Mouse (Mus musculus) thymus, postnatal 36 days (tissue): ENCODE data around the gene Itgb2.
A peak's percentile ranks its signal among the peaks of the same experiment; 100 is the strongest.

Experiments used
- DNase-seq, 2 experiments: peaks; one replicate each; pipeline ENCODE4 v3.0.0; 2022; ENCODE audit warnings: mixed read lengths in 2 of 2

Gene Itgb2

GRCm38 (mm10) chr10:77530140-77530539 lies at the start of gene Itgb2:
TSS of gene Itgb2 (plus strand) at chr10:77530252.
- peak; percentile 84 to 90 for DNase-seq

- no peak for DNase-seq
These were observed 48.2 kb upstream of the Itgb2 start for GRCm38 (mm10) chr10:77481814-77482213.

DNA sequence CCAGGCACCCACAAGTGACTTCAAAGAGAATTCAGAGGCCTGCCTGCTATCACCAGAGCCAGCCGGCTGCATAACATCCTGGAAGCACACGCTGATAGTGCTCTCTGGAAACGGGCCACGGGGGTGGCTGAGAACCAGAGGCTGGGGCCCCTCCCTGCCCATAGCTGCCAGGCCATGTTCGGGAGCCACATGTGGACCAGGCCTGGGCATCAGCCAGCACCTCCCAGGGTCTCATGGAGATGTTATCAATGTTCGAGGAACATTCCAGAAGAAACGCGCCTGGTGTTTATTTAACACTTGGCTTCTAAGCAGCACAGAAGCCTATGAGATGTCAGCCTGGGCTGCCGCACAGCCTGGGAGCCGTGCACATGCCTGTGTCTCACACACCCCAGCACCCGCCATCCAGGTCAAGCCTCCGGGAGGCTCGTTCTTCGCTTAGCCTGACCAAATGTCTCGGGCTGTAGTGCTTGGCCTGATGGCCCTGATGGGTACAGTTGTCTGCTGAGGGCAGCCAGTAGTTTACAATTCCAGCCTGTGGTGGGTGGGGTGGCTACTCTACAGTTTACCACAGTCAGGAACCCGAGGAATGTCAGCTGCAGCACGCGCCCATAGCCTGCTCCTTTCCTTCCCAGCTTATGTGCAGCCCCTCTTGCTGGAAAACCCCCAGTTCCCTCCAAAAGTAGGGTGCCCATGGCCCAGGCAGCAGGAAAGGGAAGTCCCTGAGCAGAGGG lies 45.7 kb upstream of the Itgb2 start:
- DNase-seq, result no peak

- no peak for DNase-seq
These were observed 44.3 kb upstream of the Itgb2 start for GRCm38 (mm10) chr10:77485786-77486185.

GRCm38 (mm10) chr10:77488168-77488567 lies 41.9 kb upstream of the Itgb2 start:
- no peak for DNase-seq

DNA sequence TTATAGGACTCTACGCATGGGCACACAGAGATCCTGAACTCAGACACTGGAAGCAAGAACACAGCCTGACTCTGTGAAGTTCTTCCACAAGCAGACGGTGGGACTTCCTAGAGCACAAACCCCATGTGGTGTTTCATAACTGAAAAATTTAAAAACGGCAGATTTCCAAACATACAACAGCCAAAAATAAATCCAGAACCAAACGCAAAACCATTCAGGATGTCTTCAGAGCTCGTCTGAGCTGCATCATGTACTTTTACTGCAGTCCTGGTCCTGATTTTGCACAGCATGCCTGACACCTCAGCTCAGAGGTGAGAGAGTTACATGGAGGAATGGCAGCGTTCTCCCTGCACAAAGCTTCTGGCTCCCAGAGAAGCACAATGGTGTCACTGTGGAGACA lies 38.5 kb upstream of the Itgb2 start:
- no peak for DNase-seq

DNA sequence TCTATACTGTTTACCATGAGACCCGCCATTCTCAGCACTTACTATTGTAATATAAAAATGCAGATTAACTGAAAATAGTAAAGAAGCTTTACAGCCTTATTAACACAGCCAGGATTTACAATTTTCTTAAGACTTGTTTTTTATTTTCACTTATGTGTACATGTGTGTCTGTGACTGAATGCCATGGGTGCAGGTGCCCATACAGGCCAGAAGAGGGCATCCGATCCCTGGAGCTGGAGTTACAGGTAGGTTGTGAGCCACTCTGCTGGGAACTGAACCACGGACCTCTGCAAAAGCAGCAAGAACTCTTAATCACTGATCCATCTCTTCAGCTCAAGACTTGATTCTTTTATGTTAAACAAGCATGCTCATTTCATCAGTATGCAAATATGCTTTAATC lies 37.2 kb upstream of the Itgb2 start:
- DNase-seq, result no peak

DNA sequence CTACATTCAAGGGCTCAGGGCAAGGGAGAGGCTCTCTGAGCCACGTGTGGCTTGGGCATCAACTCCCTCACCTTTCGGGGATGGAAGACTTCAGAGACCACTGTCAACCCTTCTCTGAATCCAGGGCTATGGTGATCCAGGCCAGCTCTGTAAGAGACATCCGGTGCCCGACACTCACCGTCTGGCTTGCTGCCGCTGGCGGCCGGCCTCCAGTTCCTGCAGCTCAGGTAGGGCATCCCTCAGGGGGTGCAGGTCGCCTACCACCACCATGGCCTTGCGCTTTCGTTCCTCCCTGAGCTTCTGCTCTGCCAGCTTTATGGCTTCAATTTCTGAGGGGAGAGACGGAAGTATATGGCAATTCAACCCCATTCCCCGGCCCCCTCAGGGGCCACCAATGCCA lies 32.9 kb upstream of the Itgb2 start:
- no peak for DNase-seq

DNA sequence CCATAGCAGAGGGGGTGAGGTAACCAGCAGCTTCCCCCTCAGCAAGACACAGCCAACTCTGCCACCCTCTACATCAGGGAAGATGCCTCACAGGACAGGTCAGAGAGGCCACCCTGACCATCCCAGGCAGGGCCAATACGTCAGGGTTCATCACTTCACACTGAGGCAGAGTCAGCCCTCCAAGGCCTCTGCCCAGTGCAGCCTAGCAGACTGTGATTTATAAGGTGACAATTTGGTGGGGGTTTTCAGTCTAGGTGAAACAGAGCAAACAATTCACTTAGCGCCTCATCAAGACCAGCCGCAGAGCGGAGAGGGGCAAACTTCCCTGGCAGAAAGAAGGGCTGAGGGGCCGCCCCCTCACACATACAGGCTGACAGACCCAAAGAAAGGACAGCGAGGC lies 31.8 kb upstream of the Itgb2 start:
- DNase-seq, result no peak

- no peak for DNase-seq
These were observed 29.4 kb upstream of the Itgb2 start for GRCm38 (mm10) chr10:77500636-77501035.

DNA sequence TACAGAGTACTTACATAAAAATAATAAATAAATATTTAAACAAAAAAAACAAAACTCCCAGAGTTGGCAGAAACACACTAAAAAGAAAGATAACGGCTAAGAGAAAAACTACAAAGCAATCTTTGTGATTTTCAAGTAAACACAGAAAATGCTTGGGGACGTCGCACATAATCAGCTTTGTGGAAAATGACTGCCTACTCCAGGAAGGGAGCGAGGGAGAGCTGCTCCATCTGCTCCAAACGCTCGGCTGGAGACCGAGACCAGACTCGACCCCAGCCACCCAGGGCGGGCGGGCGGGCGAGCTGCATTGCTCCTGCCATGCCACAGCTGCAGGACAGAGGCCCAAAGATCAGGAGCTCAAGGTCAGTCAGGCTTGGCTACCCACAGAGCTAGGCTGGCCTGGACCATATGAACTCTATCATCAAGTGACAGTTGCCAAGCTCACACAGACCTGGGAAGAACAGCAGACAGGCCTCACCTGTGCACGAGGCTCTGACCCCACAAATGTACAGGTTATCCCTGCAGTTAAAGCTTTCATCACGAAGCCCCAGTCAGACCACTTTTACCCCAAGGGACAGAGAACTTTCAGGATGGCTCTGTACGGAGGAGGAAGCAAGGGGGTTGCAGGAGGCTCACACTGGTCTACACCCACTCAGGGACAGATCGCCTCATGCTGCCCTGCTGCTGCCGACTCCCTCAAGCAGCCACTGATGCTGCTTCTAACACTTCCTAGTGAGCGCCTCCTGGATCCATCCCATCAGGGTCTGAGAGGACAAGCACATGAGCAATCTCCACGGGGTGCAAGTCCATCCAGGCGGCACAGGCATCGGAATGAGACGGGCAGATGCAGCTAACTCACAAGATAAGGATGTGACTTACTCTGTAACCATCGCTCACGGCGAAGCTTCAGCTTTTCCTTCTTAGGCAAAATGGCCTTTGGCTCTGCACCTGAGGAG lies 26.8 kb upstream of the Itgb2 start:
- DNase-seq, result no peak

GRCm38 (mm10) chr10:77504143-77504542 lies 25.9 kb upstream of the Itgb2 start:
- no peak for DNase-seq

- DNase-seq, result no peak
These were observed 23.5 kb upstream of the Itgb2 start for GRCm38 (mm10) chr10:77506526-77506925.

DNA sequence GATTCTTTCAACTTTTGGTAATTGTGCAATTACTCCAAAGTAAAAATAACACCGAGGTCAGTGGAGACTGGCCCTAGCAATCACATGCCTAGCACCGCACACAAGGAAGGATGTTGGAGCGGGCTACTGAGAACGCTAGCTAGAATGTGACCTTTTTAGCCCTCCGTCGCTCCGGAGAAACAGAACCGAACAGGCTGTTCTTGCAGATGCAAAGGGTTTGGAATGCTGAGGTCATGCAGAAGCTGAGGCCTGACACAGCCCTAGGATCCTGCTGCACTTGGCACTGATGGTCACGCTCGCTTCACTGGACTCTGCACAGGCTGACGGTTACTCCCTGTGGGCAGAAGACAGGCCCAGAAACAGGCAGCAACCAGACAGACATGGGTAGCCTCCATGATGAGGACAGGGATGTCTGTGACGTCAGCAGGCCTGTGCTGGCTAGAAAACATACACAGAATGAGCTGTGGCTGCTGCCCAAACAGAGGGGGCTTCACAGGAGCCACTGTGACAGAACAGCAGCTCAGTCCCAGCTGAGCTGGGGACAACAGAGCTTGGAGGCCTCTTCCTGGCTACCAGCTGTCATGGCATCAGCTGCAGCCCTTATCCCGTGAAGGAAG lies 23.0 kb upstream of the Itgb2 start:
- no peak for DNase-seq

GRCm38 (mm10) chr10:77507779-77508178 lies 22.3 kb upstream of the Itgb2 start:
- no peak for DNase-seq

DNA sequence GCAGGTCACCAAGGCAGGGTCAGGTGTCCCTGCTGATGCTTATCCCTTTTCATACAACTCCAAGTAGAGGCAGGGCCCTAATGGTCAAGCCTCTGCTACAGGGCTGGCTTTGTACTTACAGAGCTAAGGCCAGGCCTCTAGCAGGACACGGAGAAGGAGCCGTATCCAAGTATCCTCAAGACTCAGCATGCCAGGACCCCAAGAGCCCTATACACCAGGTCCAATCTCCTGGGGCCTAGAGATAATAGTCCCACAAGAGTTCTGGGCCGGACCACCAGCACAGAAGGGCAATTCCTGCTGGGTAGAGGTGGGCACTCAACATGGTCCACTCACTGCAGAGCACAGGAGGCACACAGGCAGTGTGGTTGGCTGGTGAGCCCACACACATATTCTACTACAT lies 21.3 kb upstream of the Itgb2 start:
- DNase-seq, result no peak

- DNase-seq, result peak; percentile 79 to 83
These were observed 20.5 kb upstream of the Itgb2 start for GRCm38 (mm10) chr10:77509403-77510187.

DNA sequence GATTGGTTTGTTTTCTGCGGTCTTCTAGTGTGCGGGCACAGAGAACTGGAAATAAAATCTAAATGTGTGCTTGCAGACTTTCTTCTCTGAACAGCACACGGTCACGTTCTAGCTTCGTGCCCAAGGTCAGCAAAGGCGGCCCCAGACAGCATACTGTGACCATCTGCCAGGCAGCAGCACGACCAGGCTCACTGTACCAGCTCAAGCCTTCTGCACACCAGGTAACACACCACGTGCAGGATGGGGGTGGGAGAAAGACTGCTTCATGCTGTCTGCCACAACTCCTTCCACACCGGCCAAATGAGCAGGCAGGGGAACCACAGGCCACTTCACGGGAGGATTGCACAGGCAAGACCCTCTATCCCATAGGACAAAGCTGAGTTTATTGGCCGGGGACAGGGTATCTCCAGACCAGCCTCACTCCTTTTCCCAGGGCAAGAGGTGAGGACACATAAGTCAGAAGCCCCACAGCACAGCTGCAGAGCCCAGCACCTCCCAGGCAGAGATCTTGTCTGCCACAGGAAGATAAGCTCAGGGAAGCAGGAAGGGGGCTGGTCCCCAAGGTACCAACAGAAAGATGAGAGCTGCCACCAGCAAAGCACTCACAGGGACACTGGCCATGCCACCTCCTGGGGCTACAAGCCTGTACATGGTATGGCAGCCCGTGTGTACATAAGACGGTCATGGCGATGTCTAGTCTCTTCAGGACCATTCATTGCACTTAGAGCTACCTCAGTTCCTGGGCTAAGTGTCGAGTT lies 19.6 kb upstream of the Itgb2 start:
- no peak for DNase-seq

- peak; percentile 93 to 96 for DNase-seq
These were observed 14.4 kb upstream of the Itgb2 start, which contains the start of gene Fam207a for GRCm38 (mm10) chr10:77515385-77516348. TSS of gene Fam207a (minus strand) at chr10:77515785.

GRCm38 (mm10) chr10:77516379-77516951 lies 13.6 kb upstream of the Itgb2 start:
- DNase-seq, result peak in 1 of 2 experiments; percentile 35
